Mouse (Mus musculus) adrenal gland, postnatal 36 days (tissue): ENCODE results near the gene Arid1b. TPM values are rescaled to one million over a fixed set of nuclear protein-coding genes. Genes with fewer than 3 reads are reported as not detected.
A peak's percentile ranks its signal among the peaks of the same experiment; 100 is the strongest.
"Not testable (repeated sequence)": the region's sequence is repeated elsewhere in the genome, so short reads cannot be mapped to it uniquely, and the experiment has no call there.

ENCODE experiments used
- DNase-seq, 2 experiments: peaks; one replicate each; pipeline ENCODE4 v3.0.0; 2021; ENCODE audit warnings: mixed read lengths in 1 of 2
- total RNA-seq, 2 experiments: library from RNA; stranded (reverse); gene quantifications; 2 replicates each; pipeline ENCODE4 v1.2.3; 2021

Gene Arid1b
- total RNA-seq, 2 experiments from 2014 or later = 58.6 to 65.2 TPM

GRCm38 (mm10) chr17:5057944-5058720 is 64.0 kb downstream of the Arid1b start:
- DNase-seq = peak; percentile 41 to 69

GRCm38 (mm10) chr17:5059092-5059601 is 65.0 kb downstream of the Arid1b start:
- DNase-seq = no peak

DNA sequence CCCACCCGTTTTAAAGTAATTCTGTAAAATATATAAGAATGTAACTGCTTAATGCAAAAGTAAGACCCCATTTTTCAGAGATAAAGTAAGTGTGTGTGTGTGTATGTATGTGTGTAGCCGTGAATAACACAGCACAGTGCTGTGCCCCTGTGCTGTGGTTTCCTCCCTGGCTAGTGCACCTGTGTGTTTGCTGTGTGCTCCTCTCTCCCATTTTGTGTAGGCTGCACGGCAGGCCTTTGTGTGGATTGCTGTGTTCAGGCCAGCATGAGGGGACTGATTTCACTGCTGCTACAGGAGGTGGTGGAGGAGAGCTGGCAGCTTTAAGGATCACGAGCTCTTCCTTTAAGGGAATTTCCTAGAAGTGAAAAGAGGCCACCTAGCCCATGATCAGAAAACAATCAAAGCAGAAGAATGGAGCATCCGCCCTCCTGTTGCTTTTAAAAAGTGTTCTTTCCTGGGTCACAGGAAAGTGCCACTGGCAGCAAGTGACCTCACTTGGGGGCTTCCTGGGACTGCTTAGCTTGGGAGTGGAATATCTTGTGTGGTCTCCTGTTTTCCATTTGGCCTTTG is 66.5 kb downstream of the Arid1b start:
- DNase-seq = no peak

DNA sequence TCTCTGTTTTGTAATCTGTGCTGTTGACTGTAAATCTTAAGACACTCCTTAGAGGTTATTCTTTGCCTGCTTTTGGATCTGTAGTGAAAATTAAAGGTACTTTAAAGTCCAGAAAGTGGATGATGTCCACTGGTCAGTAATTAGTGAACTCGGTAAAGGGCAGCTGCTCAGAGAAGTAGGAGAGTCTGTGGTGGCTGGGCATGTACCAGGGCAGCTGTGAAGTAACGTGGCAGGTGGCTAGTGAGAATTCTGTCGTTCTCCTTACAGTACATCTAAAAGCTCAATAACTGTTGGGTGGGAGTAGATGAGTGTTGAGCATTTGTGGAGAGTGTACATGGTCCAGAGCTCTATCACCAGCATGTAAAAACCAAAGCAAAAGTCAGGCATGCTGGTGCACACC is 67.1 kb downstream of the Arid1b start:
- no peak for DNase-seq

DNA sequence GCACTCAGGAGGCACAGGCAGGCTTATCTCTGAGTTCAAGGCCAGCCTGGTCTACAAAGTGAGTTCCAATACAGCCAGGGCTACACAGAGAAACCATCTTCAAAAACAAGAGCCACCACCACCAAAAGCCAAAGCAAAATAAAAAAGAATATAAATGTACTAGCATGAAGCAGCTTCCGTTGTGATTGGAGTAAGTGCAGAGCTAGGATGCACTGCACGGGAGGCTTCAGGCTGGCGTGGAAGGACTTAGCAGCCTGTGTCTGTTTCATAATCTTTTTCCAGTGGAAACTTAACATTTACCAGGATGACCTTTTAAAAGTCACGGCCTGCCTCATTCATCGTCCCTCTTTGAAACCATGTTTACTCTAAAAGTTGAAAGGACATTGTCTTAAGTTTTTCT is 67.5 kb downstream of the Arid1b start:
- DNase-seq = peak in 1 of 2 experiments; percentile 38

GRCm38 (mm10) chr17:5063471-5064176 is 69.5 kb downstream of the Arid1b start:
- DNase-seq = no peak

DNA sequence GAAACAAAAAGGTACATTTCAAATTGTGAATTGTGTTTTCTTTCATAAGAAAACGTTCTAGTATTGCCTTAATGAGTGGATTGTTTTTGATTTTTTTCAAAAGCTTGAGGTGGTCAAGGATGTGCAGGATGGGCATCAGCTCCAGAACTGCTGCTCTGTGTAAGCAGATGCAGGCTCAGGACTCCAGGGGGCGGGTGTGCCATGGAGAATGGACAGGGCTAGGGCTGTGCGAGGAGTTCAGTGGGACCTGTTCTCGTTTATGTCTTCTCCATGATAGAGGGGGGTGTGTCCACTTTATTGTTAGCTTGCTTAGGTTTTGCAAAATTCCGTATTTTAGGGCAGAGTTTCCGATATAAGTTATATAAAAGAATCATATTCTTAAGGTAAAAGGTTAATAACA is 70.6 kb downstream of the Arid1b start:
- DNase-seq = no peak

- DNase-seq = no peak
Observed at GRCm38 (mm10) chr17:5065270-5065669, 71.1 kb downstream of the Arid1b start.

DNA sequence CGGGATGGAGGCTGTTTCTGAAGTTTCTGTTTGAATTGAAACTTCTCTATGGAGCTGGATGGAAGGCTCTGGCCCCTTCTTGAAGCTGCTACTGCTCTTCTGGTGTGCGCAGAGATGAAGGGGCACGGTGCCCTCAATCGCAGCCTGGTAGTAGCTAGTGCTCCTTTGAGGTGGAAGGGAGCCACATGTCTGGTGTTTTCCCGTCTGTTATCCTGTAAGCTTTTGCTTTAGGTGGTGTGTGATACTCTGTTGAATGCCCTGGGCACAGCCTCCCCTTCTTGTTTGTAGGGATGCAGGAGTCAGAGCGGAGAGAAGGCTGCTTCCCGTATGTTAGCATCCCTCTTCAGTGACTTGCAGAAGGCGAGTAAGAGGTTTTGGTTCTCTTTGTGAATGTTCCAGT is 72.7 kb downstream of the Arid1b start:
- no peak for DNase-seq

DNA sequence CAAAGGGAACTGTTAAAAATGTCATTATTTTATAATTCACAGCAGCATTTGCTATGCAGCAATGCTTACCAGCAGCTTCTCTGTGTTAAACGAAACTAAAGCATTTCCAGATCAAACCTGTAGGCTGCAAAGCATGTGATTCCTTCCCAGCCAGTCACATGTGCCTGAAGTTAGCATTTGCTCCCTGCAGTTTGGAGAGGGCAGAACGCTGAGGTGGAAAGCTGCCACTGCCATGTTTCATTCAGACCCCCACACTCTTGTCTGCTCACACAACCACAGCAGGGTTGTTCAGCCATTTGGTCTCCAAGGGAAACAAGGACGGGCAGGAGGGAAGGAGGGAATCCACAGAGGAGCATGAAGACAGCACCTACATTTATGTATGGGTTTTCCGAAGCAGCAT is 73.1 kb downstream of the Arid1b start:
- DNase-seq = no peak

- no peak for DNase-seq
Observed at GRCm38 (mm10) chr17:5070399-5070798, 76.3 kb downstream of the Arid1b start.

DNA sequence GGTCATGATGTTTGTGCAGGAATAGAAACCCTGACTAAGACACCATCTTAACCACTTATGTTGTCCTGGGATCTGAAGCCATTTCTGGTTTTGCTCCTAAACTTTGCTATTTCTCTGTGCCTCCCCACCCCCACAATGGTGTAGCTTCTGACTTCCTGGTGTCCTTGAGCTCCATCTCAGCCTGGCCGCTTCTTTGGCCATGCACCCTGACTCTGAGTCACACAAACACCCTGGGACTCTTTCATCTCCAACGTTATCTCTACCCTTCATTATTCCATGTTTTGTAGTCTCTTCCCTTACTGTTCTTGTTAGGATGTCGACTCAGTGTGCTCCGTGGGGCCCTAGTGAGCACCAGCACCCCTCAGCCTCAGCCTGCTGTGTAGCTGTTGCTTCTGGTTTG is 78.4 kb downstream of the Arid1b start:
- peak; percentile 66 to 67 for DNase-seq

DNA sequence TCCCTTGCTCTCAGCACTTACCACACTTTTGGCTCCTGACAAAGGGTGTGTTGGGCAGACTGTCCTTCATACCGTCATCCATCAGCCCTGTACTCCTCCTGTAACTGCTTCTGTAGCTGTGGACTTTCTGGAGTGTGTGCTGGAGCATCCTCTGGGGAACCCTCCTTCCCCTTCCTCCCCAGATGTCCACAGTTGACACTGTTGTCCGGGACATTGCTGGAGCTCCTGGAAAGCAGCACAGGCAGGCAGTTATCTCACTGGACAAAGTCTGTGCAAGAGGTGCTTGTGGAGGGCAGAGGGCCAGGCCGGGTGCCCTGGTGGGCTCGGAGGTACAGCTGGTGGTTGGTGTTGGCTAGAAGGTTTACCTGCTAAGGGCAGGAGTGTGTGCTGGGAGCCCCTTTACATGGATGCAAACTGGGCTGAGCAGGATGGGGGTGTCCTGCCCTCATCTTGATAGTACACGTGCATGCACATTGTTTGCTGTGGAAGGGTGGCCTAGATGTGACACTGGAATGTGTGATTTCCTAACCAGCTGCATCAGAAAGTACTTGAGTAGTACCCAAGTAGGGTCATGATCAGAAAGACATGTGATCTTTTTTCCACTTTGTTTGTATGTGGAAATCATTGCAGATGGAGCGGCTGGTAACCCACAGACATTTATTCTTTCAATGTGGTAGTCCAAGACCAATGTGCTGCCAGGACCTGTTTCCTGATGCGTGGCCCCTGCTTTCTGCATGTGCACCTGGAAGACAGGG is 80.8 kb downstream of the Arid1b start:
- DNase-seq = no peak

- DNase-seq = no peak
Observed at GRCm38 (mm10) chr17:5077996-5078395, 83.9 kb downstream of the Arid1b start.

GRCm38 (mm10) chr17:5078576-5078975 is 84.4 kb downstream of the Arid1b start:
- peak; percentile 61 to 66 for DNase-seq

GRCm38 (mm10) chr17:5080884-5081419 is 86.8 kb downstream of the Arid1b start:
- no peak for DNase-seq

- DNase-seq = no peak
Observed at GRCm38 (mm10) chr17:5082274-5082673, 88.1 kb downstream of the Arid1b start.

- no peak for DNase-seq
Observed at GRCm38 (mm10) chr17:5083497-5083896, 89.4 kb downstream of the Arid1b start.

DNA sequence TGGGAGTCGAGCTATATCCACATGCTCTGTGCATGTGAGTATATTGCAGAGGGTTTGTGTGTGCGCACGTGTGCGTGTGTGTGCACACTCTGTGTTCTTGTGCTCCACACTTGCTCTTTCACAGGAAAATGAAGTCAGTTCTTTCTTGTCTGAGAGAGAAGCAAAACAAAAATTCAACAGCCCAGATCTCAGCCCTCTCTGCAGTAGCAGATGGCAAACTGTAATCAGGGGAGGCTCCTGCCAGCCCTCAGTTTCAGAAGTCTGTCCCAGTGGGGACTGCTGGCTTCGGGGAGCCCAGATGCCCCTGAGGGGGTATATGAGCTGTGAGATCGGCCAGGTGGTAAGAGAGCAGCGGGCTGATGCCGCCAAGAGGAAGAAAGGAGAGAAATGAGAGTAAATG is 90.0 kb downstream of the Arid1b start:
- no peak for DNase-seq

DNA sequence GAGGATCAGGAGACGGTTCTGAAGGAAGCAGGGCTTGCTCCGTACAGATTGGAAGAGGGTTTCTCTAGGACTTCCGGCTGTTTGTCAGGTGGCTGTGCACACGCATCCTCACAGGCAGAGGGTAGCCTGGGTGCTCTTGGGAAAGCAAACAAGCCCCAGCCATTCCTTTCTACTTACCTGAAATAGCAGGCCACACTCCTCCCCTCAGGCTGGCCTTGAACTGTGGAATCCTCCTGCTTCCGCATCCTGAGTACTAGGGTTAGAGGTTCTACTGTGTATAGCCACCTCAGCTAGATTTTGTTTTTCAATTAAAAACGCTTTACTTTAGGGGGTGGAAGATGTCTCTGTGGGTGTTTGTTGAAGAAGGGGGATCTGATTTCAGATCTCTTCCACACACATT is 90.9 kb downstream of the Arid1b start:
- no peak for DNase-seq

- peak in 1 of 2 experiments; percentile 45 for DNase-seq
Observed at GRCm38 (mm10) chr17:5085942-5086341, 91.8 kb downstream of the Arid1b start.

DNA sequence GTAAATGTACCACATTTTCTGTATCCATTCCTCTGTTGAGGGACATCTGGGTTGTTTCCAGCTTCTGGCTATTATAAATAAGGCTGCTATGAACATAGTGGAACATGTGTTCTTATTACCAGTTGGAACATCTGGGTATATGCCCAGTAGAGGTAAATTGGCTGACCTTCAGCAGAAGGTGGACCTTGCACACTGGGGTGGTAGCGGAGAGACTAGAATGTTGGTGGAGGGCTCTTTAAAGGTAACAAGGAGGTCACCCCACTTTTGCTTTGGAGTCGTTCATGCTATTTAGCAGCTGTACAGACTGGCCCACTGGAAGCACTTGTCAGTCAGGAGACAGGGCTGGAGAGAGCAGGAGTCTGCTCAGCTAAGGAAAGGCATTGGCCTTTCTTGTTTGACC is 94.1 kb downstream of the Arid1b start:
- not testable (repeated sequence) for DNase-seq
